Mouse (Mus musculus) kidney, postnatal 14 days (tissue): ENCODE measurements around the gene Josd2.
A peak's percentile ranks its signal among the peaks of the same experiment; 100 is the strongest.

ENCODE experiments used
- DNase-seq: peaks from one replicate; pipeline ENCODE4 v3.0.0; 2022; ENCODE audit warnings: mixed read lengths

The Josd2 gene

DNA sequence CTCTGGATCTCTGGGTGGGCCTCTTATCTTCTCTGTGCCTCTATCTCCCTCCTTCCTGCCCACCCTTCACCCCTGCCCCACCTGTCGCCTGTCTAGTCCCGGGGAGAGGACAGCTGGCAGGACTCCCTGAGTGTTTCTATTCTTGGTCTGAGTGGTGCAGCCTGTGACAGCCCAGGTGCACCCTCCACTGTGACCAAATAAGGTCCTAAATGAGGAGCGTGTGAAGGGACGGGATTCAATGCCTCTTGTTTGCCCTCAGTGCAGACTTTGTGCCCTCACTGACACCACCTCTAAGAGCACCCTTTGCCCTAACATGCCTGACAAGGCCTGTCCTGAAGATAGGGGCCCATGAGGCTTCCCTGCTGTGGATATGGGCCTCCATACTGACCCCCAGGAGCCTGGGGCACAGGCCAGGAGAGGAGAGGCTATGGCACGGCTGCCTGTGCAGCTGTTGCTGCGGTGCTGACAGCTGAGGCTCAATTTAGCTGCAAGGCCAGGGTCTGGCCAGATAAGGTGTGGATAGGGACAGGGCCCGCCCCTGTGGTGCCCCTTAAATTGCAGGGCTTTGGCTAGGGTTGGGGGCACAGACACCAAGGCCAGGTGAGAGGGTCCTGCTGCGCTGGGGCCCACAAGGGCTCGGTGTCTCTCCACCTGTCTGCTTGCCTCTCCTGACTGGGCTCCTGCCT, 5.3 kb downstream of the Josd2 start:
- no peak for DNase-seq

DNA sequence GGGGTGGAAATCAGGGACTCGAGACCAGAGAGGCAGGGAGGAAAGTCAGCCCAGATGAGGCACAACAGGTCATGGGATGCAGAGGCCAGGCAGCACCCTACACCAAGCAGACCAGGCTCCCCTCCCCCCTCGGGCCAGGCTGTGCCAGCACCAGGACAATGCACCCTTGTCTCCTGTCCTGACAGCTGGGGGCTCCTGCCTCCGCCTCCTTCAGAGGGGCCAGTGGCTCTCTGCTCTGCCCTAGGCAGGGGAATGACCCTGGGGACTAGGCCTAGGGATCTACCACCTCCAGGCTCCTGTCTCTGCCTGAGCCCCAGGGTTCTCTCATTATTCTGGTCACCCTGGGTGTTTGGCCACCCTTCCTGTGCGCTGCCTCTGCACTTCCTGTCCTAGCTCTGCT, 6.6 kb downstream of the Josd2 start:
- DNase-seq, result no peak

DNA sequence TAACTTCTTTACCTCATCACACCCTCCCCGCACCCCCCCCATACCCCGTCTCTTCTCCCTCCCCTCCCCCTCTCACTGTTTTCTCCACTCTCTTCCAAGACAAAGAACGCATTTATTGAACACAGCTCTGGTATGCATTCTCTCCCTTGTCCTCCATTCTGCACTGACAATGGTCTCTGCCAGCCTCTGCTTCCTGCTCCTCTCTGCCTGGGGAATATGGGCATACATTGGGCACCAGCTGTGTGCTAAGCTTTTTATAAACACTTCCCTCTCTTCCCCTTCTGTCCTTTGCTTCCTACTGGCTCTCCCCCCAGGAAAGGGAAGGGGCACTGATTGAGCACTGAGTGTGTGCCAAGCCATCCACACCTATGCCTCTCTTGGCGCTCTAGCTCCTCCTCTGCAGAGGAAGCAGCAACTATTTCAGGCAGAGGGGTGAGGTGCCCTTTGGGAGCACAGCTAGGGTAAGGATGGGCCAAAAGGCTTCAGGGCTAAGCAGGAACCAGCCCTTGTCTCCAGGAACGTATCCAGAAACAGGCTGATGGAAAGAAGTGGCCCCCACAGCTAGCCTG, 7.3 kb downstream of the Josd2 start:
- DNase-seq, result no peak

DNA sequence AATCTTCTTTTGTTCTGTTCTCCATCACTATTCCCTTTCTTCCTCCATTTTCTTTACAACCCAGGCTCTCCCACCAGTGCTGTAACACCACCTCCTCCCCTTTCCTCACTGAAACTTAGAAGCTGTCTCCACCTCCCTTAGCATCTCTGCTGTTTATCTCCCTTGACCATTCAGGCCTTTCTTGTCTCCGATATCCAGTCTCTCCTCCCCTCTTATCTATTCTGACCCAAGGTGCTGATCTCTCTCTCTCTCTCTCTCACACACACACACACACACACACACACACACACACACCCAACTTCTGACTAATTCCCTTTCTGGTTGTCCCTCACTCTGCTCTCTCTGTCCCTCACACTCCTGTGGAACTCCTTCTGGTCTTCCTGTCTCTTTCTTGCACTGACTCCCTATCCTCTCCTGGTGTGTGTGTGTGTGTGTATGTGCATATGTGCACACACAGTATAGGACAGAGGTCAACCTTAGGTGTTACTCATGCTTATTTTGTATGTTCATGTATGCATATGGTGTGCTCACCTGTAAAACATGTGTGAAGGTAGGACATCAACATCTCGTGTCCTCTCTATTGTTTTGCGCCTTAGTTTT, 15.2 kb downstream of the Josd2 start:
- DNase-seq, result no peak

DNA sequence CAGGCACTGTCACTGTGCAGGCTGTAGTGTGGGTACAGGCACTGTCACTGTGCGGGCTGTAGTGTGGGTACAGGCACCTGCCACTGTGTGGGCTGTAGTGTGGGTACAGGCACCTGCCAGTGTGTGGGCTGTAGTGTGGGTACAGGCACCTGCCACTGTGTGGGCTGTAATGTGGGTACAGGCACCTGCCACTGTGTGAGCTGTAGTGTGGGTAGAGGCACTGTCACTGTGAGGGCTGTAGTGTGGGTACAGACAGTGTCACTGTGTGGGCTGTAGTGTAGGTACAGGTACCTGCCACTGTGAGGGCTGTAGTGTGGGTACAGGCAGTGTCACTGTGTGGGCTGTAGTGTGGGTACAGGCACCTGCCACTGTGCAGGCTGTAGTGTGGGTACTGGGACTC, 16.3 kb downstream of the Josd2 start:
- DNase-seq, result no peak

DNA sequence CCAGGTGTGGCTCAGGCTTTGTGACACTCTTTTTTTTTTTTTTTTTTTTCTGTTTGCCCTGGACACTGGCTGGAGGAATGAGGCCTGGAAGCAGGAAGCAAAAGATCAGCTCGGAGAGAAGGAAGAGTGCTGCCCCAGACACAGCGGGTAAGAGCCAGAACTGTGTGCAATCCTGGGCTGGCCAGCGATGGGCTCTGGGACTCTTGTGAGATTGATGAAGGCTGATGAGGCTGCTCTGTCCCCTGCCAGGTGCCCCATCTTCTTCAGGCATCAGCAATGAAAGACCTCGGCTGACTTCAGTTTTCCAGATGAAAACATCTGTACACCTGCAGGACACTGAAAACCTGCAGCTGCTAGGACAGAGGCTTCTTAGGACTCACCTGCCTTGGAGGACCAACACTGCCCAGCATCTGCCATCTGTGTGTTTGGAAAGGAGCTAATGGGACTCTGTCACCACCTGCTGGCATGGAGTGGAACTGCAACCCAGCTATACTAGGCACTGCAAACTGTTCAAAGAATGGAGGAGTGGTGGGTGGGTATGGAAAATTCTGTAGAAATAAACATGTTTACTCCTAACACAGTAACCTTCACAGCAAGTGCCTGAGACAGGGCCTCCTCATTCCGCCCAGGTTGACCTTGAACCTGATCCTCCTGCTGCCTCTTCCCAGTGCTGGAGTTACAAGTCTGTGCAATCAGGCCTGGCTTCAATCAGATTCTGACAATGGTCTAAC, 17.2 kb downstream of the Josd2 start:
- DNase-seq, result peak; percentile 78

DNA sequence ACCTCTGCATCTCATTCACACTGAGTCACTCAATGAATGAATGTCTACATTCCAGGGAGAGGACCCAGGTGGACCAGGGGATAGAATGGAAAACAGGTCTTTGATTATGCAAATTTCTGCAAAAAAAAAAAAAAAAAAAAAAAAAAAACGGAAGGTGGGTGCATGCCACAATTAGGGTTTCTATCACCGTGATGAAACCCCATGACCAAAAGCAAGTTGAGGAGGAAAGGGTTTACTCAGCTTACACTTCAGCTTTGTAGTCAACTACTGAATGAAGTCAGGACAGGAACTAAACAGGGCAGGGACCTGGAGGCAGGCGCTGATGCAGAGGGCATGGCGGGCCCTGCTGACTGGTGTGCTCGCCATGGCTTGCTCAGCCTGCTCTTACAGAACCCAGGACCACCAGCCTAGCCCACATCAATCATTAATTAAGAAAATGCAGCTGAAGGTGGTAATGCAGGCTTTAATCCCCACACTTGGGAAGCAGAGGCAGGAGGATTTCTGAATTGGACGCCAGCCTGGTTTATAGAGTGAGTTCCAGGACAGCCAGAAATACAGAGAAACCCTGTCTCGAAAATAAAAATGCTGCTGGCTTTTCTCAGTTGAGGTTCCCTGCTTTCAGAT, 17.9 kb downstream of the Josd2 start:
- DNase-seq, result no peak

DNA sequence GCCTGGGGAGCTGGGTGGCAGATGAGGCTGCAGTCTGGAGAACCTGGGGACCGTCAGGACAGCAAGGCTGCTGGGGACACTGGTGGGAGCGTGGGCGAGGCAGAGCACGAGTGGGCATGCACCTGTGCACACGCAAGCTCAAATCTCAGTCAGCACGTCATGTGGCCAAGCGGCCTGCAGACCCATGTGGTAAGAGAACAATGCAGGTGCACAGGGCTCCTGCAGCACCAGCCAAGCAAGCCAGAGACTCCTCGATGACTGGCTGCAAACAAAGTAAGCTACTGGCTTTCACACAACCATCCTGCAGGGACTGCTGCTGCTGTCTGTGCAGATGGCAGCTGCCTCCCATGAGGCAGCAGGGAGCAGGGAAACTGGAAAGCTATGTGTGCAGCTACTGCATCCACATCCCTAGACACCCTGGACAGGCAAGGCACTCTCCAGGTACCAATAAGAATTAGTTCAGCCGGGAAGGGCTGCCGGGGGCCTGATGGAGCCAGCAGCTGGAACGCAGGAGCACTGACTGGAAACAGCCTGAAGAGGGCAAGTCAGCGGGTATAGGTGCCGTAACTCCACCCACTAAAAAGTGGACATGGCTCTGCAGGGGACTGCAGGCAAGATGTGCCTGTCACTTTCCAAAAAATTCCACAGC, 19.3 kb downstream of the Josd2 start:
- no peak for DNase-seq

DNA sequence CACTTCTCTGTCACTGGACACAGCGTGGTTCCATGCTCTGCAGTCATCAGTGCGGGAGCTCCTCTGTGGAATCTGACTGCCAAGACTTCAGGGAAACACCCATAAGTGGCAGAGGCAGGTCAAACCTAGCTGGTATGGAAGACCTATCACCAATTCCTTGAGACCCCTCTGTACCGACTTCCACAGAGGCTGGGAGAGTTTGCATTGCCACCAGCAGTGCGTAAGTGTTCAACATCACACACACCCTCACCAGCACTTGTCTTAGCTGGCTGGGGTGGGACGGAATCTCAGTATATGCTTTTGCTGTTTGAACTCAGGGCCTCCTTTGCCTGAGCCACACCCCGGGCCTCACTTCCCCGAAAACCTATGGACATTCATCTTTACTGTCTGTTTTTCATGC, 20.2 kb downstream of the Josd2 start:
- no peak for DNase-seq

DNA sequence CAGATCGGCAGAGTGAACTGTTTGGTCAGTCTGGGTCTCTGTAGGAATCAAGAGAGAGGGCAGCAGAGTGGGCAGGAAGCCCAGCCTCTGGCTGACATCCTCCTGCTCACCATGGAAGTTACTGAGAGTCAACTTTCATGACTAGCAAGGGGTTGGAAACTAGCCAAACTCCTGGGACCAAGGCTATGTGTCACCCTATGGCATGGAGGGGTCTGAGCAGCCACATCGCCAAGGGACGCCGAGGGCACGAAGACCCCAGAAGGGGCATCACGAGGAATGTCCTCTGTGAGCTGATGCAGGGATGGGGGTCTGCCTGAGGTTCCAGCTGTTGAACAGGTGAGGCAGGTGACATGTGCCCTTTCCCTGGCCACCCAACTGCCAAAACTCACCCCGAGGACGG, 20.8 kb downstream of the Josd2 start:
- no peak for DNase-seq

DNA sequence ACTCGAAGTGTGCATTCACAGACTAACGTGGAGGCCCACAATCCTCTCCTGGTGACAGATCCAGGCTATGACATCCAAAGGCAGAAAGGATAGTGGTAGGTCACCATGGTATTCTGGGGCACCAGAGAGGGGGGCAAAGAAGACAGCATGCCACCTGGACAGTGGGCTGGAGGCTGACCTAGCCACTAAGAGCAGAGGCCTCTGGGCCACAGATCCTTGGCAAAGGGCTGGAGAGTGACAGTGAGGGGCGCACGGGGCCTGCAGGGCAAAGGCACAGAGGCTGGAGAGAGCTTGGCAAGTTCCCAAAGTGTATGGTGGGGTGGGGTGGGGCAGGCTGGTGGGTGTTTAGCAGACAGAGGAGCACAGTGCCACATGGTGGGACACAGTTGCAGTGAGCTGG, 22.5 kb downstream of the Josd2 start:
- DNase-seq, result no peak

DNA sequence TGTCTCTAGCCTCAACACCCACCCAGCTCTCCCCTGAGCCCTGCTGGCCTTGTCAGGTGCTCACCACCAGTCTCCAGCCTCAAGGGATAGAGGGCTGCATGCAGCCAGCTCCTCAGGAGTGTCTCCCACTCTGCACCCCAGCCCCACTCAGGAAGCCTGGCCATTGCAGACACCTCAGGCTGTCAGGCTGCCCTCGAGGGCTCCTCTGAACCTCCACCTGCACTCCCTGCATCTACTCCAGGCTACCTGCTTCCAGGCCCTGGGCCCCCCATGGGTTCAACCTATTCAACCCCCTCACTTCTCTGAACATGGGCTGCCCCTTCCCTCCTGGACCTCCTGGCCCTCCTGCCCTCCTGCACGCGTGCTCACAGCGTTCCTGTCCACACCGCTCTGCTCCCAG, 23.6 kb downstream of the Josd2 start:
- no peak for DNase-seq

DNA sequence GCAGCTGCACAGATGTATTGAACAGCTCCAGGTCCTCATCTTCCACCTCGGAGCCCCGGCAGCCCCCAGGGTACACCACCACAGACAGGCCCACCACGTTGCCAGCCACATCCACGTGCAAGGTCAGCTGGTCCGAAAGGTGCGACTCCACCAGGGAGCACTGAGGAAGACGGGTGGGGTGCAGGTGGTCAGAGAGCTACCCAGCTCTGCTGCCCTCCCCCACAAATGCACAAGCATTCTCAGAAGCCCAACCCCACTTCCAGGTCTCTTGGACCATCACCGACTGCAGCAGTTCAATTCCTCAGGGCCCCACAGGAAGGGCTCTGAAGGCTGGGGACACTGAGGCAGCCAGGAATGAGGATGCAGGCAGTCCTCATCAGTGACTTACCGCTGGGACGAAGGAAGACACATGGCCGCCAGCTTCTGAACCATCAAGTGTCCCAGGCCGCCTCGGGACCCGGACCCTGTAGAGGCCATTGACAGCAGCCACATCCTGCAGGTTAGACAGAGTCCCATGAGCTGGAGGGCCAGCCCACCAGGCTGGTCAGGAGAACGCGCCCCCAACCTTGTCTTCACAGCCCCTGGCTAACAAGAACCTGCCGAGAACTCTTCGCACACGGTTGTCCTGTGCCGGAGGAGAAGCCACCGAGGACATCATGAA, 24.5 kb downstream of the Josd2 start:
- DNase-seq, result no peak

DNA sequence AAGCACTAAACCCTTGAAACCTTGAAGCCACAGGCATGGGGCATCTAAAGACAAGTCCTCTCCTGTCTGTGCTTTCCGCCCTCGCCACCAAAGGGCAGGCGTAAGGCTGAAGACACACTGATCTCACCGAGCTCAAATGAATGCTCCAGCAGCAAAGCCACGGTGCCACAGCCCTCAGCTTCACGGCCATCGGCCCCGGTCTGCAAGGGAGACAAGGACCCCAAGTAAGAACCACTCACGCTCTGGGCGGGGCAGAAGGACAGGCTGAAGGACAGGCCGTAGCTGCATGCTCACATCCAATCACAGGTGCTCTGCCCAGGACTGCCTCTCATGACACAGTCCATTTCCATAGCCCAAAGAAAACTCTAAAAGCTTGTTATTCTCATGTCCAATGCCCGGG, 26.9 kb downstream of the Josd2 start:
- DNase-seq, result no peak

DNA sequence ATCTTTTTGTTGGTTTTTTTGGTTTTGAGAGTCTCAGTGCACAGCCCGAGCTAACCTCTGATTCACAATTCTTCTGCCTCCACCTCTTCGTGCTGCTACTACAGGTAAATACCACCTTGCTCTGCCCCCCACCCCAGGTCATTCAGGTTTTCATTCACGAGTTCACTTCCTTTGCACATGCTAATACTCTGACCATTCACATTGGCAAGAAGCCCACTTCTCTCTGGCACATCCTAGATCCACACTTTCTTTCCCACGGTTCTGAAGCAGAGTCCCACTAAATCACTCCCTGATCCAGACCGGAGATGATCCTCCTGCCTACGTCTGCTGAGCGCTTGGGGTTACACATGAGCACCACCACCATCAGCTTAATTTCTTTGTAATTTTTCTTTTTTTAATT, 27.3 kb downstream of the Josd2 start:
- DNase-seq, result no peak

DNA sequence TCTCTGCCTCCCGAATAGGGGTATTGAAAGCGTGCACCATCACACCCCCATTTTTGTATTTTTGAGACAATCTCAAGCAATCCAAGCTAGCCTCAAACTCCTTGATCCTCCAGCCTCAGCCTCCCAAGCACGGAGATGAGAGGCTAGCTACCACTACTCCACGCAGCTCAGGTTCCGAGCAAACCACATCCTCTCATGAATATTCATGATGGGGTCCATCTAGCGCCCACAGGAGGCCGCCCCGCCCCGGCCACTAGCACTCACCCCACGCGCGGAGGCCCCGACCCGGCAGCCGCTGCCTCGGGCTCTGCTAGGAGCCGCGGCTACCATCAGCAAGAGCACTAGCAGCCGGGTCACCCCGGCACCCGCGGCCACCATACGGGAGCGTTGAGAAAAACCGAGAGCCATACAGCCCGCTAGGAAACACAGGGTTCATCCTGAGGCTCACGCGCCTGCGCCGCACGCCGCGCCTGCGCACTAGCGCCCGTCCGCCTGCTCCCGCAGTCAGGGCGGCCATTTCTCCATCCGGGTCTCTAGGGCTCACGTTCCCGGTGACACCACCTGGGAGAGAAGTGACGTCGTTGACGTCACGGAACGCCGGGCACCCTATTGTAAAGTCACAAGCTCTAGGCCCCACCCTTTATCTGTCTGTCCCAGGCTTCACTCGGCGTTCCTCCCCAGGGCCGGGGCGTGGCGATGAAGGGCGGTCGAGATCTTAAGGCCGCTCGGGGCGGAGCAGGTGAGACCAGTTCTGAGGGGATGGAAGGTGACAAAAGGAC, 28.4 kb downstream of the Josd2 start, which contains the start of the genes Emc10 and Fam71e1:
Gene Emc10, minus strand, starts transcription at position 538 of the 779 bp plus-strand sequence.
Gene Fam71e1, plus strand, starts transcription at position 590 of the 779 bp plus-strand sequence.
- peak; percentile 99 for DNase-seq

DNA sequence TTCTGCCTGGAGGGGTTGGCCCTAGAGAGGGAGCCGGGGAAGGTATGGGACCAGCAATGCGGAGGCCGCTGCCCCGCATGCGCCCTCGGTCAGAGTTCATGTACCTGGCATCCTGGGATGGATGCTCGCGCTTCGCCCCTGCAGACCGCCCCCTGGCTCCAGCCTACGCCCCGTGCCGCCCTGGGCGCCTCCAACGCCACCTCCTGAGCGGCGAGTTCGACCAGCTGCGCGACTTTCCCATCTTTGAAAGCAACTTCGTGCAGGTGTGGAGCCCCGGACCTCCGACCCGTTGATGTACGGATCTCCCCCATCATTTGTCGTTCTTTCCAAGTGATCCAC, 29.0 kb downstream of the Josd2 start:
- no peak for DNase-seq

DNA sequence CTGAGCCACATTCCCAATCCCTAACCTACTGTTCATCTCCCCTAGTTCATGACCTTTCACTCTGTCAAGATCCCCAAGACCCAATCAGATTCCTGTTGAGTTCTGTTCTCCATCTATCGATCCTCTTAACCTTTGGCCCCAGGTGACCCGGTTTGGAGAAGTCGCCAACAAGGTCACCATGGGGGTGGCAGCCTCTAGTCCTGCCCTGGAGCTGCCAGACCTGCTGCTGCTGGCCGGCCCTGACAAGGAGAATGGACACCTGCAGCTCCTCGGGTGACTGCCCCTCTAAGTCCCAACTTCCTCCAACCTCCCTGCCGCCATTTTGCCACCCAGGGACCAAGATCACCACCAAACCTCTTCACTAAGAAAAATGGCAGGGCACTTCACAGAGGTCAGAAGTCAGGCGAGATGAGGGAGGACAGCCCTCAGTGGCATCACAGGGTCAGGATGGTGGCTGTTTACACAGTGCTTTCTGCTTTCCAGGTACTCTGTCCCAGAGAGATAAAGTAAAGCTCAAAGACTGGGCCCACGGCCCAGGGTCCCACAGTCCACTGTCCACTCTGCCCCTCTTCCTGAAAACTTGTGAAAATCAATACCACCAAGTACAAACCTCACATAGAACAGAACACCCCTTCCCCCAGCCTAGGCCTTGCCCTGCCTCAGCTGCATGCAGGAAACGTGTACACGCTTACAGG, 29.7 kb downstream of the Josd2 start:
- DNase-seq, result no peak

DNA sequence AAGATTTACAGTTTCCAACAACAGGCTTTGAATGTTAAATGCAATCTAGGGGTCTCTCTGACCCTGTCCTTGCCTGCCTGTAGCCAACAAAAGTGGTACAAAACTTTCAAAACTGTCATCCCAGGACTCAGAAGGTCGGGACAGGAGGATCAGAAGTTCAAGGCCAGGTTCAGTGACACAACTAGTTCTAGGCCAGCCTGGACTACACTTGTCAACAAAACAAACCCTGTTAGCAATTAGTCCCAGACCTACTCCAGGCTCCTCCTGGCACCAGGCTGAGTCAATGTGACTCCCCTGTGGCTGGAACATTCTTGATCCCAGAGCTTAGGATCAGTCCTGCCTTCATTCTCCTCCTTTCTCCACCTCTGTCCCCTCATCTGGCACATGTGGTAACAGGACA, 31.1 kb downstream of the Josd2 start:
- no peak for DNase-seq

DNA sequence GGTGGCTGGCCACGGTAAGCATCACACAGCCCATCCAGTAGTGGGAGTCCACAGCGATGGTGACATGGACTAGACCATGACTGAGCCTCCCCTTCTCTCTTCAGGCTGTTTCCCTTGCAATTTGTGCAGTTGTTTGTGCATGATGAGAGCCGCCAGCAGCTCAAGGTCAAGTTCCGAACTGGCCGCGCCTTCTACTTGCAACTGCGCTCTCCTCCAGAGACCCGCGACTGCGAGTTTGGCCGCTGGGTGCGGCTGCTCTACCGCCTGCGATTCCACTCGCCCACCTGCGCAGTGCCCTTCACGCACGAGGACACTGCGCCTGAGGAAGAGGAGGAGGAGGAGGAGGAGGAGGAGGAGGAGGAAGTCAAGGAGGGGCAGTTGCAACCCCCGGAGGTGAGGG, 32.3 kb downstream of the Josd2 start:
- DNase-seq, result no peak

DNA sequence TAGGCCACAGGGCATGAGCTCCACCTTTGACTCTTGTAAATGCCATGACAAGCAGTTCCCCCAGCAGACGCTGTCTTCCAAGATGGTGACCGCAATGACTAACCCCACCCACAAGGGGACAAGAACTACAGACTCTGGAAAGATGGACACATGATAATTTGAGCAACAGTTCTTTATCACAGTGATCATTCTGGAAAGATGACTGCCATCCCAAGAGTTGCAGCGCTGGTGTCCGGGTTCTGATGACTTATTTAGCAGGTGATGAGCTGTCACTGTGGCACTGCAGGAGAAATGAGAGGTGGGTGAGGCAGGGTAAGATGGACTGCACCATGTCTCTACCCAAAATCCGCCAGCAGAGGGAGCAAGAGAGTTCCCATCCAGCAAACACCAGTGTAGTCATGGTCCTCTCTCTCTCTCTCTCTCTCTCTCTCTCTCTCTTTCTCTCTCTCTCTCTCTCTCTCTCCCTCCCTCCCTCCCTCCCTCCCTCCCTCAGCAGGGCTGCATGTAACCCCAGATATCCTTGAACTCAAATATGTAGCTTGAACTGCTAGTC, 33.9 kb downstream of the Josd2 start:
- DNase-seq, result peak; percentile 69
